13 mouse cellular contexts compared by ENCODE assay signal in the genomic region with DNA sequence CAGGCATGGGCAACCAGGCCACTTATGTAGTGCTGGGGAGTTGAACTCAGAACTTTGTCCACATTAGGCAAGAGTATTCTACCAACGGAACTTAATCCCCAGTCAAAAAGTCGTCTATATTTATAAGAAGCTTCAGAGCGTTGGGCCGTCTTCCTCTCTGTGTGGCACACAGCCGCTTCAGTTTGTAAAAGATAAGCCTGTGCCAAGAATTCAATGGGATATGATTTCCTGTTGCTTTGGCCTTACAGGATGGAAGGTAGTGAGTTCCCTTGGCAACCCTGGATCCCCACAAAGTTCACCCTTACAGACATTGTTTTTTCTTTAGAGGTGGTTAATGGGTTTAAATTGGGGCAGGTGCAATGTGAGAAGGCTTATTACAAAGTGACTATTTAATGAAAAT. TPM values are rescaled to one million over a fixed set of nuclear protein-coding genes. Genes with fewer than 3 reads are reported as not detected.
A peak's percentile ranks its signal among the peaks of the same experiment; 100 is the strongest.
DNase-seq lines count a peak whose midpoint lies in the region; ATAC-seq and TF ChIP-seq lines count a peak whose summit lies in the region.
"Had no signal": no experiment of that assay in that cellular context is flagged by ENCODE, and none has a peak within 500 bp of the region (broad histone marks: within the 10 kb centered on the region; RNA-seq: fewer than 3 reads in every experiment).

No protein-coding gene starts in this region.

- DNase-seq in gastrocnemius, adult 2 months, result no peak
- no peak for DNase-seq in gastrocnemius, adult 8-10 months (ENCODE audit: low spot score in 2 of 2)
- DNase-seq in midbrain, embryonic 11.5 days (ENCODE audit: low spot score, missing footprints), result peak; percentile 60
- DNase-seq in midbrain, embryonic 10.5 days (ENCODE audit: low spot score), result no peak
- DNase-seq in thymus, postnatal 14 days, result no peak
- DNase-seq in gastrocnemius, postnatal 10 days, result no peak
- no peak for DNase-seq in limb, embryonic 10.5 days (ENCODE audit: low spot score)
- DNase-seq: cerebellum, adult 9-10 months; right cerebral cortex, postnatal 25 days had no signal

- H3K4me1 ChIP-seq in midbrain, embryonic 11.5 days (ENCODE audit: control insufficient read depth, insufficient read depth, low read length), result no peaks in the 10 kb centered on the region
- peaks cover 11% of the 10 kb centered on the region for H3K4me1 ChIP-seq in midbrain, embryonic 10.5 days
- H3K4me1 ChIP-seq in lung, embryonic 16.5 days (replicated peaks; ENCODE audit: control insufficient read depth, insufficient read depth, low read length), result peaks cover 15% of the 10 kb centered on the region
- peaks cover 8% of the 10 kb centered on the region for H3K4me1 ChIP-seq in limb, embryonic 10.5 days

- WGBS in midbrain, embryonic 11.5 days, result 86% methylated on average over 5 of the region's 5 CpGs
- 85% methylated on average over 5 of the region's 5 CpGs for WGBS in midbrain, embryonic 10.5 days
- WGBS in lung, embryonic 16.5 days, result 12% methylated on average over 5 of the region's 5 CpGs
- 92% methylated on average over 5 of the region's 5 CpGs for WGBS in limb, embryonic 10.5 days

- intact Hi-C loops in gastrocnemius, adult 2 months (cut with DNase I), result no loop called here

- H3K4me3 ChIP-seq in gastrocnemius, adult 2 months, result no peak overlapping the region
- H3K4me3 ChIP-seq in midbrain, embryonic 11.5 days (ENCODE audit: low read depth, low read length), result no peak overlapping the region
- H3K4me3 ChIP-seq in midbrain, embryonic 10.5 days, result no peak overlapping the region
- H3K4me3 ChIP-seq in lung, embryonic 16.5 days (ENCODE audit: low read length), result no peak overlapping the region
- H3K4me3 ChIP-seq in limb, embryonic 10.5 days, result no peak overlapping the region
- H3K4me3 ChIP-seq: embryonic facial prominence, embryonic 10.5 days; forebrain, embryonic 10.5 days had no signal

- no peak overlapping the region for H3K4me2 ChIP-seq in midbrain, embryonic 11.5 days
- no peak overlapping the region for H3K4me2 ChIP-seq in lung, embryonic 16.5 days (ENCODE audit: low read depth, low read length)

- TF ChIP-seq CTCF in gastrocnemius, adult 2 months (IDR thresholded peaks at IDR 0.05), result no peak

- no peak for ATAC-seq in midbrain, embryonic 11.5 days (ENCODE audit: low FRiP score)
- ATAC-seq in lung, embryonic 16.5 days (ENCODE audit: low read depth), result peak; percentile 79
- ATAC-seq: hindbrain, postnatal 0 days had no signal

- H3K36me3 ChIP-seq in midbrain, embryonic 11.5 days (ENCODE audit: control insufficient read depth, insufficient read depth, low read length), result no peaks in the 10 kb centered on the region
- peaks cover 29% of the 10 kb centered on the region for H3K36me3 ChIP-seq in midbrain, embryonic 10.5 days
- H3K36me3 ChIP-seq in lung, embryonic 16.5 days (ENCODE audit: control insufficient read depth, insufficient read depth, low read length), result no peaks in the 10 kb centered on the region
- H3K36me3 ChIP-seq in limb, embryonic 10.5 days, result peaks cover 21% of the 10 kb centered on the region

- no peaks in the 10 kb centered on the region for H3K27me3 ChIP-seq in midbrain, embryonic 11.5 days (ENCODE audit: control insufficient read depth, insufficient read depth, low read length)
- H3K27me3 ChIP-seq in midbrain, embryonic 10.5 days (ENCODE audit: low read depth, poor library complexity, severe bottlenecking), result no peaks in the 10 kb centered on the region
- no peaks in the 10 kb centered on the region for H3K27me3 ChIP-seq in lung, embryonic 16.5 days (ENCODE audit: control insufficient read depth, insufficient read depth, low read depth, low read length)
- H3K27me3 ChIP-seq in limb, embryonic 10.5 days (ENCODE audit: low read depth, poor library complexity, severe bottlenecking), result no peaks in the 10 kb centered on the region

- no peaks in the 10 kb centered on the region for H3K9me3 ChIP-seq in midbrain, embryonic 11.5 days (ENCODE audit: control insufficient read depth, low read length)
- H3K9me3 ChIP-seq in midbrain, embryonic 10.5 days (replicated peaks), result no peaks in the 10 kb centered on the region
- H3K9me3 ChIP-seq in lung, embryonic 16.5 days (ENCODE audit: control insufficient read depth, low read length), result no peaks in the 10 kb centered on the region
- H3K9me3 ChIP-seq in limb, embryonic 10.5 days (replicated peaks), result no peaks in the 10 kb centered on the region
- H3K9me3 ChIP-seq: embryonic facial prominence, embryonic 10.5 days; forebrain, embryonic 10.5 days had no signal

- peak overlapping the region; percentile 35; the same call in 1 of the 2 replicates for H3K27ac ChIP-seq in gastrocnemius, adult 2 months
- H3K27ac ChIP-seq in midbrain, embryonic 11.5 days (ENCODE audit: low read depth, low read length), result no peak overlapping the region
- H3K27ac ChIP-seq in midbrain, embryonic 10.5 days (replicated peaks), result no peak overlapping the region
- peak overlapping the region; percentile 71 for H3K27ac ChIP-seq in lung, embryonic 16.5 days (ENCODE audit: low read length)
- no peak overlapping the region for H3K27ac ChIP-seq in limb, embryonic 10.5 days
- H3K27ac ChIP-seq: embryonic facial prominence, embryonic 10.5 days; forebrain, embryonic 10.5 days; hindbrain, postnatal 0 days had no signal

- H3K9ac ChIP-seq in midbrain, embryonic 11.5 days (ENCODE audit: low read length), result no peak overlapping the region
- H3K9ac ChIP-seq in lung, embryonic 16.5 days (ENCODE audit: low read length), result no peak overlapping the region

RNA-seq across cellular contexts. Expression of gene Fxn, which starts 22.0 kb away (rescaled TPM):
- total RNA-seq in gastrocnemius, adult 2 months (2021), result 10 to 100 TPM; 19.7 to 19.8 TPM
- total RNA-seq in gastrocnemius, adult 8-10 months (2022), result 10 to 100 TPM; 17.4 to 20.6 (median 18.7) TPM
- polyA plus RNA-seq in midbrain, embryonic 11.5 days (2014; fragmentation: Nextera tagmentation; extraction: Ambion mirVana), result 46.8 and 47.6 TPM in 2 replicates
- polyA plus RNA-seq in midbrain, embryonic 10.5 days (2016; fragmentation: Nextera tagmentation; extraction: Ambion mirVana), result 54.3 and 55.9 TPM in 2 replicates
- polyA plus RNA-seq in lung, embryonic 16.5 days (2015; fragmentation: Nextera tagmentation; extraction: Ambion mirVana), result 45.9 and 47.5 TPM in 2 replicates
- 10 to 100 TPM; 21.5 to 22.3 TPM for total RNA-seq in gastrocnemius, postnatal 10 days (2021)
- 62.7 and 67.1 TPM in 2 replicates for polyA plus RNA-seq in limb, embryonic 10.5 days (2016; fragmentation: Nextera tagmentation; extraction: Ambion mirVana)

RNA-seq across cellular contexts. Expression of gene Tjp2, which starts 33.5 kb away (rescaled TPM):
- 1 to 10 TPM; 3.5 to 4.9 TPM for total RNA-seq in gastrocnemius, adult 2 months (2021)
- 1 to 10 TPM; 2.6 to 4.6 (median 4.0) TPM for total RNA-seq in gastrocnemius, adult 8-10 months (2022)
- 22.3 and 23.0 TPM in 2 replicates for polyA plus RNA-seq in midbrain, embryonic 11.5 days (2014; fragmentation: Nextera tagmentation; extraction: Ambion mirVana)
- polyA plus RNA-seq in midbrain, embryonic 10.5 days (2016; fragmentation: Nextera tagmentation; extraction: Ambion mirVana), result 27.2 and 30.8 TPM in 2 replicates
- 34.6 and 36.6 TPM in 2 replicates for polyA plus RNA-seq in lung, embryonic 16.5 days (2015; fragmentation: Nextera tagmentation; extraction: Ambion mirVana)
- total RNA-seq in gastrocnemius, postnatal 10 days (2021), result 10 to 100 TPM in 1 of 2 experiments, 1 to 10 TPM in 1; 10.0 to 12.5 TPM
- polyA plus RNA-seq in limb, embryonic 10.5 days (2016; fragmentation: Nextera tagmentation; extraction: Ambion mirVana), result 35.2 and 36.4 TPM in 2 replicates

Comparison
In these comparisons a context has a peak if more than half of its experiments do, and no peak if none do; other contexts are left out.
1. H3K27ac ChIP-seq: peak in gastrocnemius, adult 2 months (single experiment) and lung, embryonic 16.5 days (single experiment); none in midbrain, embryonic 11.5 days (single experiment), midbrain, embryonic 10.5 days (single experiment) and limb, embryonic 10.5 days (single experiment).